Mouse (Mus musculus): ENCODE measurements around the gene Tenm2.

DNA sequence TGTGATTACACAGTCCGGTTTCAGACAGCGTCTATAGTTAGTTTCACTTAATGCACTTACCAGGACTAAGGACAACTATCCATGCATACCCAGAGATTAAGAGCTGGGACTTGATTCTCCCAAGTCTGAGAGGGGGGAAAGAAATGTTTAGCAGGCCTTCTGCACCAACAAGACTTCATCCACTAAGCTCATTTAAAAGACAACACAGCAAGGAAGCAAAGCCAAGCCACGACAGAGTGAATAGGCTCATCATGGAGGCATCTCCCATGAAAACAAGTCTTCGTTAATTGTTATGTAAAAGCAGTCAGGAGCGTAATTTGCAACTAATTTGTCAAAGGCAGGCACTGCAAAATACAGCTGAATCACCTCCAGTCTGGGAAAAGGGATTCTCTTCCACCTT is 682.5 kb downstream of the Tenm2 start:
- TF ChIP-seq POLR2A (IDR thresholded peaks at IDR 0.05; ENCODE audit: low read depth, low read length) (no peak), ZC3H11A (IDR thresholded peaks at IDR 0.05; ENCODE audit: low read depth, low read length) (no peak), CTCF (conservative IDR thresholded peaks at IDR 0.05 in 1 of 2, IDR thresholded peaks at IDR 0.05 in 1 of 2; ENCODE audit: low read depth in 2 of 2, low read length in 2 of 2) (no peak), E2F4 (IDR thresholded peaks at IDR 0.05; ENCODE audit: insufficient replicate concordance, low read depth, low read length) (no peak), ZNF384 (IDR thresholded peaks at IDR 0.05; ENCODE audit: low read depth, low read length) (no peak)
